Mouse (Mus musculus) inflammation-experienced regulatory T-cells, adult 6 months (primary cell): ENCODE data around the gene Gm12258. TPM values are rescaled to one million over a fixed set of nuclear protein-coding genes. Genes with fewer than 3 reads are reported as not detected.

Experiments used
- ATAC-seq: one replicate; pipeline ENCODE4 v1.8.0; 2017
- polyA plus RNA-seq, 3 experiments: library from polyadenylated mRNA; unstranded; fragments of 100-300 nt; shearing (Covaris generic); gene quantifications; one replicate each; pipeline ENCODE4 v1.2.1; 2017

Gene Gm12258
- polyA plus RNA-seq, 3 experiments from 2014 or later, result 3.3 to 11.0 (median 8.5) TPM

- peak; percentile 98 for ATAC-seq
Measured at GRCm38 (mm10) chr11:58903511-58904409, 56.8 kb downstream of the Gm12258 start, which contains the start of gene Zfp39. Gene Zfp39, minus strand, starts transcription at chr11:58904225.

- no peak for ATAC-seq
Measured at GRCm38 (mm10) chr11:58904410-58904718, 57.4 kb downstream of the Gm12258 start.

- no peak for ATAC-seq
Measured at GRCm38 (mm10) chr11:58904838-58905237, 57.9 kb downstream of the Gm12258 start.

Other genes starting within 250 kb of the Gm12258 start
- not detected for gene 2210407C18Rik, start 231.1 kb upstream of the Gm12258 start, polyA plus RNA-seq
- gene Olfr323, start 216.7 kb upstream of the Gm12258 start, polyA plus RNA-seq, result not detected
- not detected for gene Trim58, start 206.7 kb upstream of the Gm12258 start, polyA plus RNA-seq
- gene Olfr322, start 188.4 kb upstream of the Gm12258 start, polyA plus RNA-seq, result not detected
- not detected for gene Olfr320, start 166.1 kb upstream of the Gm12258 start, polyA plus RNA-seq
- gene Olfr319, start 148.0 kb upstream of the Gm12258 start, polyA plus RNA-seq, result not detected
- not detected for gene Olfr318, start 123.1 kb upstream of the Gm12258 start, polyA plus RNA-seq
- not detected for gene Olfr317, start 107.9 kb upstream of the Gm12258 start, polyA plus RNA-seq
- not detected for gene Olfr316, start 94.4 kb upstream of the Gm12258 start, polyA plus RNA-seq
- not detected for gene Olfr315, start 74.0 kb upstream of the Gm12258 start, polyA plus RNA-seq
- gene Olfr314, start 64.2 kb upstream of the Gm12258 start, polyA plus RNA-seq, result not detected
- not detected for gene Fam183b, start 45.2 kb upstream of the Gm12258 start, polyA plus RNA-seq
- gene Olfr313, start 32.2 kb upstream of the Gm12258 start, polyA plus RNA-seq, result not detected
- under 1 TPM in 1 of 3 experiments, not detected in 2; 0.13 TPM for gene Olfr312, start 17.9 kb upstream of the Gm12258 start, polyA plus RNA-seq
- not detected for gene Olfr311, start 7.9 kb upstream of the Gm12258 start, polyA plus RNA-seq
- 10 to 100 TPM in 2 of 3 experiments, 1 to 10 TPM in 1; 7.3 to 12.4 (median 11.2) TPM for gene 2810021J22Rik, start 20.1 kb downstream of the Gm12258 start, polyA plus RNA-seq
- gene Zfp39, start 57.1 kb downstream of the Gm12258 start, polyA plus RNA-seq, result 1 to 10 TPM; 7.8 to 9.5 (median 8.9) TPM
- gene Btnl10, start 70.8 kb downstream of the Gm12258 start, polyA plus RNA-seq, result not detected
- 10 to 100 TPM; 12.8 to 24.5 (median 15.7) TPM for gene Rnf187, start 91.8 kb downstream of the Gm12258 start, polyA plus RNA-seq
- 1 to 10 TPM; 2.9 to 5.2 (median 4.3) TPM for gene Hist3h2ba, start 101.8 kb downstream of the Gm12258 start, polyA plus RNA-seq
- 1 to 10 TPM; 3.1 to 5.0 (median 4.2) TPM for gene Hist3h2a, start 107.5 kb downstream of the Gm12258 start, polyA plus RNA-seq
- under 1 TPM in 2 of 3 experiments, not detected in 1; 0.14 to 0.40 TPM for gene Trim17, start 107.5 kb downstream of the Gm12258 start, polyA plus RNA-seq
- gene Trim11, start 130.9 kb downstream of the Gm12258 start, polyA plus RNA-seq, result 10 to 100 TPM; 18.8 to 24.0 (median 20.3) TPM